Mouse (Mus musculus): ENCODE data around the gene Nlrx1.

DNA sequence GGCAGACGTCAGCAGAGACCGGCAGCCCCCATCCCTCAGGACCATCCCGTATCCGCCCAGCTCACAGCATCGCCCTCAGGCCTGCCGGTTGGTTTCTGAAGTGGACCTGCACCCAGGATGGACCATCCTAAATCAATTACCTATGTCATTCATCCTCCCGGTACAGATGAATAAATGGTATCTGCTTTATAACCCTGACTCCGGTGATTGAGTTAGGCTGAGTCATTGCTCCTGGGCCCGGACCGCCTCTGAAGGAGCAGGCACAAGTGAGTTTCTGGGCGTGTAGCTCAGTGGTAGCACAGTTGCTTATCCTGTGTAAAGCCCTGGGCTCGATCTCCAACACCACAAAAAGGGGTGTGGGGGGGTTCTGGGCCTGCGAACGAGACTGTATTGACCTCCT is 7.0 kb downstream of the Nlrx1 start:
- no peak for TF ChIP-seq ZMIZ1 (IDR thresholded peaks at IDR 0.05; ENCODE audit: low read depth, low read length)
- no peak for TF ChIP-seq EP300 (IDR thresholded peaks at IDR 0.05; ENCODE audit: low read length)

Measured in CH12.LX (cell line).